Mouse (Mus musculus) forebrain, embryonic 16.5 days (tissue): ENCODE results near the gene Klf8. TPM values are rescaled to one million over a fixed set of nuclear protein-coding genes. Genes with fewer than 3 reads are reported as not detected.

Experiments used
- ATAC-seq: fragments of 200-750 bp; cut with Nextera tagmentation; 2 replicates; pipeline ENCODE4 v1.8.0; 2017; ENCODE audit warnings: mild to moderate bottlenecking, moderate library complexity
- H3K27ac ChIP-seq: fragments of 300-500 bp; sonication (generic); 2 replicates; pipeline ENCODE4 v1.5.1; 2014; ENCODE audit warnings: low read length, control low read depth
- H3K27me3 ChIP-seq: fragments of 300-500 bp; sonication (generic); replicated peaks from 2 replicates; pipeline ENCODE4 v1.6.1; 2014; ENCODE audit warnings: low read length; ENCODE audit not compliant: control insufficient read depth, insufficient read depth
- H3K36me3 ChIP-seq: fragments of 300-500 bp; sonication (generic); 2 replicates; pipeline ENCODE4 v1.6.1; 2014; ENCODE audit not compliant: control insufficient read depth, insufficient read depth
- H3K4me1 ChIP-seq: fragments of 300-500 bp; sonication (generic); replicated peaks from 2 replicates; pipeline ENCODE4 v1.6.1; 2014; ENCODE audit warnings: low read length; ENCODE audit not compliant: control insufficient read depth, insufficient read depth
- H3K4me2 ChIP-seq: fragments of 300-500 bp; sonication (generic); 2 replicates; pipeline ENCODE4 v1.6.1; 2014; ENCODE audit warnings: mild to moderate bottlenecking, low read length, control low read depth
- H3K4me3 ChIP-seq: fragments of 300-500 bp; sonication (generic); replicated peaks from 2 replicates; pipeline ENCODE4 v1.5.1; 2014; ENCODE audit warnings: mild to moderate bottlenecking, low read length, control low read depth
- H3K9ac ChIP-seq: fragments of 300-500 bp; sonication (generic); replicated peaks from 2 replicates; pipeline ENCODE4 v1.6.1; 2014; ENCODE audit warnings: low read depth, low read length, control low read depth
- H3K9me3 ChIP-seq: fragments of 300-500 bp; sonication (generic); 2 replicates; pipeline ENCODE4 v1.6.1; 2016; ENCODE audit warnings: low read length; ENCODE audit not compliant: control insufficient read depth
- WGBS: fragments of 180-500 bp; shearing (Covaris S2); extraction: QIAGEN DNeasy Blood & Tissue Kit; methylation state at CpG from one replicate; pipeline ENCODE4 v1.1.7; 2014; 5-methylcytosine and 5-hydroxymethylcytosine counted together
- polyA plus RNA-seq: library from polyadenylated mRNA; unstranded; fragments of >200 nt; fragmentation: Nextera tagmentation; extraction: Ambion mirVana; gene quantifications from 2 replicates; pipeline ENCODE4 v1.2.1, GENCODE M21; 2015

The Klf8 gene
- polyA plus RNA-seq, 1 experiment from 2014 or later, result 8.6 TPM

DNA sequence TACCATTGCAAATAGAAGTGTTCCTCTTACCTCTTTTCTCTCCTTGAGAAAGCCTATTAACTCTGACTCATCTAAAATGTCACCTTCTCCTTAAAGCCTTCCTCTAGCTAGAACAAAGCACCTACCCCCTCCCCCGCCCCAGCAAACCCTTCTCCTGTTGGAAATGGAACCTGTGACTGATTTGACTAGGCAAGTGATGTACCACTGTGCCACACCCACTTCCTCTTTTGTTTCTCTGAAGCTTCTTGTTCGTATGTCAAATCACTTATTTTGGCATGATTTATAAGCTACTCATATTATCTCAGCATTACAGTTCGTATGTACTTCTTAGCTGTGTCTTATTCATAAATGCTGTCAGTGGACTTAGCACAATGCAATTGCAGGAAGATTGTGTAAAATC lies 144.5 kb downstream of the Klf8 start:
- Histone ChIP-seq H3K27me3 (no peaks in the 10 kb centered on the region), H3K9ac (no peak overlapping the region), H3K4me1 (no peaks in the 10 kb centered on the region), H3K27ac (no peak overlapping the region), H3K4me2 (no peak overlapping the region), H3K36me3 (no peaks in the 10 kb centered on the region; the same call in 1 of the 2 replicates), H3K4me3 (no peak overlapping the region), H3K9me3 (no peaks in the 10 kb centered on the region)
- no peak for ATAC-seq
- 66% methylated on average over 3 of the region's 3 CpGs for WGBS

GRCm38 (mm10) chrX:153389291-153389690 lies 152.0 kb downstream of the Klf8 start:
- Histone ChIP-seq H3K4me2 (no peak overlapping the region), H3K4me3 (no peak overlapping the region), H3K27ac (no peak overlapping the region), H3K9ac (no peak overlapping the region), H3K27me3 (no peaks in the 10 kb centered on the region), H3K9me3 (no peaks in the 10 kb centered on the region), H3K36me3 (no peaks in the 10 kb centered on the region), H3K4me1 (no peaks in the 10 kb centered on the region)
- 35% methylated on average over 2 of the region's 2 CpGs for WGBS
- no peak for ATAC-seq

GRCm38 (mm10) chrX:153417067-153417466 lies 179.8 kb downstream of the Klf8 start:
- 94% methylated on average over 5 of the region's 5 CpGs for WGBS

GRCm38 (mm10) chrX:153433659-153434293 lies 196.5 kb downstream of the Klf8 start:
- Histone ChIP-seq H3K27ac (no peak overlapping the region), H3K9me3 (no peaks in the 10 kb centered on the region), H3K36me3 (no peaks in the 10 kb centered on the region), H3K9ac (no peak overlapping the region; the same call in 1 of the 2 replicates), H3K4me3 (no peak overlapping the region), H3K4me2 (no peak overlapping the region), H3K27me3 (no peaks in the 10 kb centered on the region), H3K4me1 (peaks cover 3% of the 10 kb centered on the region)
- peak; percentile 89 for ATAC-seq
- 29% methylated on average over 5 of the region's 5 CpGs for WGBS

More at GRCm38 (mm10) chrX:153417067-153417466, 179.8 kb downstream of the Klf8 start:
- Histone ChIP-seq H3K27ac (no peak overlapping the region), H3K9me3 (no peaks in the 10 kb centered on the region), H3K4me2 (no peak overlapping the region), H3K4me1 (no peaks in the 10 kb centered on the region), H3K9ac (no peak overlapping the region), H3K27me3 (no peaks in the 10 kb centered on the region), H3K4me3 (no peak overlapping the region), H3K36me3 (no peaks in the 10 kb centered on the region)
- ATAC-seq, result no peak

DNA sequence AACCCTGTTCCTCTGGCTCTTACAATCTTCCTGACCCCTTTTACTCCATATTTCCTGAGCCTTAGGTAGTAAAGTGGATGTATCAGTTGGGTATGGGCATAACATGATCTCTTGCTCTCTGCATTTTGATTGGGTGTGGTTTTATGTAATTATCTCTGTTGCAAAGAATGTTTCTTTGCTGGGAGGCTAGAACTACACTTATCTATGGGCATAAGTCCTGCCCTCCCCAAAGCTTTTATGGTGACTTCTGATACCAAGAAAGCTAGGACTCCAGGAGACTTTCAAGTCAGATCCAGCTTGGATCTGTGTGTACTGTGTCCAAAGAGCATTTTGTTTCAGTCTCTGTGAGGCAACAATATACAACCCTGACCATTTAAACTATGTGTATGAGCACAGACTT lies 202.3 kb downstream of the Klf8 start:
- Histone ChIP-seq H3K9me3 (no peaks in the 10 kb centered on the region), H3K4me3 (no peak overlapping the region), H3K4me2 (no peak overlapping the region), H3K9ac (no peak overlapping the region), H3K27me3 (no peaks in the 10 kb centered on the region), H3K36me3 (no peaks in the 10 kb centered on the region), H3K27ac (no peak overlapping the region), H3K4me1 (no peaks in the 10 kb centered on the region)
- ATAC-seq, result no peak

- H3K4me1 ChIP-seq, result no peaks in the 10 kb centered on the region
- H3K9ac ChIP-seq, result no peak overlapping the region
- no peak overlapping the region for H3K27ac ChIP-seq
- H3K27me3 ChIP-seq, result no peaks in the 10 kb centered on the region
- no peaks in the 10 kb centered on the region for H3K36me3 ChIP-seq
- no peak overlapping the region for H3K4me2 ChIP-seq
- ATAC-seq, result no peak
- 90% methylated on average over 3 of the region's 3 CpGs for WGBS
- no peak overlapping the region for H3K4me3 ChIP-seq
- H3K9me3 ChIP-seq, result no peaks in the 10 kb centered on the region
Observed at GRCm38 (mm10) chrX:153440018-153440417, 202.8 kb downstream of the Klf8 start.

Other genes starting within 250 kb of the Klf8 start
- gene Usp51, start 231.0 kb upstream of the Klf8 start, polyA plus RNA-seq, result 1.7 and 2.0 TPM in 2 replicates
- 100 and 105 TPM in 2 replicates for gene Mageh1, start 199.9 kb upstream of the Klf8 start, polyA plus RNA-seq
- gene Foxr2, start 118.7 kb upstream of the Klf8 start, polyA plus RNA-seq, result 0.51 and 0.68 TPM in 2 replicates
- gene Rragb, start 97.5 kb upstream of the Klf8 start, polyA plus RNA-seq, result 6.3 and 6.9 TPM in 2 replicates